In the genomic region with DNA sequence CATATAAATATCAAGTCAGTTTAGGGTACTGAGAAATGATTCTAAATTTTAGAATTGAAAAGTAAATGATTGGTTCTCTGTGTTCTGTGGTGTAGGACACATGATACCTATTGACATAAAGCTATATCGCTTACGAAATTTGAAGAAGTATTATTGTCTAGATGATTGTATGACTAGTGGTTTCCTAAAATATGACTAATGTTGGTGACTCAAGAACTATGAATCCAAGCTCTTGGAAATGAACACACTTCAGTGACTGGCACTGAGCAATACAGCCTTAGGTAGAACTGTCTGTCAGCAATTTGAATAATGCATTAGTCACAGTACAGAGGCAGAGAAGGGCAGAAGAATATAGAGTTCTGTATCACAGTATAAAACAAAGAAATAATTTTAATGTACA, we compare ENCODE assay signal across 28 mouse cellular contexts.
A peak's percentile ranks its signal among the peaks of the same experiment; 100 is the strongest.
DNase-seq lines count a peak whose midpoint lies in the region; TF ChIP-seq lines count a peak whose summit lies in the region.
"Had no signal": no experiment of that assay in that cellular context is flagged by ENCODE, and none has a peak within 500 bp of the region (broad histone marks: within the 10 kb centered on the region; RNA-seq: fewer than 3 reads in every experiment).

No protein-coding gene starts in this region.

- peak; percentile 90 for DNase-seq in 3T3-L1 (ENCODE audit: low read depth, low spot score)
- DNase-seq in brain, adult 2 months (ENCODE audit: low read depth, low spot score): peak; percentile 32
- no peak for DNase-seq in hindbrain, embryonic 10.5 days (ENCODE audit: low spot score)
- DNase-seq in gastrocnemius, postnatal 4 days (ENCODE audit: low spot score in 2 of 2): no peak
- no peak for DNase-seq in MN1 (ENCODE audit: low spot score)
- no peak for DNase-seq in layer of hippocampus, postnatal 25 days (ENCODE audit: extremely low spot score in 1 of 2, low spot score in 1 of 2)
- DNase-seq: adrenal gland, adult 8-10 months; adrenal gland, postnatal 14 days; adrenal gland, postnatal 36 days; B cell, adult 2 months; cerebellum, adult 11 months; cerebellum, adult 18-20 months; cerebellum, adult 8-10 months; cerebellum, adult 9-11 months; cerebellum, postnatal 14 days; cerebellum, postnatal 36 days; embryo, embryonic 11 days; forebrain, postnatal 0 days had no signal

- no peaks in the 10 kb centered on the region for H3K27me3 ChIP-seq in C2C12 (ENCODE audit: control insufficient read depth, insufficient read depth, insufficient read length)
- H3K27me3 ChIP-seq in myocyte (ENCODE audit: control insufficient read depth, insufficient read depth, insufficient read length): no peaks in the 10 kb centered on the region
- no peaks in the 10 kb centered on the region for H3K27me3 ChIP-seq in hindbrain, embryonic 10.5 days (ENCODE audit: insufficient read depth, poor library complexity, severe bottlenecking)
- H3K27me3 ChIP-seq: CH12.LX; embryonic facial prominence, embryonic 13.5 days; embryonic facial prominence, embryonic 15.5 days; forebrain, embryonic 13.5 days; forebrain, embryonic 15.5 days; Patski had no signal

- no peak overlapping the region for H3K4me3 ChIP-seq in C2C12 (ENCODE audit: insufficient read depth, poor library complexity, severe bottlenecking)
- no peak overlapping the region for H3K4me3 ChIP-seq in myocyte
- no peak overlapping the region for H3K4me3 ChIP-seq in hindbrain, embryonic 10.5 days
- H3K4me3 ChIP-seq: embryonic facial prominence, embryonic 13.5 days; embryonic facial prominence, embryonic 15.5 days; erythroblast, embryonic 14.5 days; forebrain, embryonic 13.5 days; forebrain, embryonic 15.5 days had no signal

- H3K27ac ChIP-seq in hindbrain, embryonic 10.5 days: no peak overlapping the region
- H3K27ac ChIP-seq: embryonic facial prominence, embryonic 13.5 days; embryonic facial prominence, embryonic 15.5 days; forebrain, embryonic 13.5 days; forebrain, embryonic 15.5 days had no signal

- H3ac ChIP-seq in C2C12 (ENCODE audit: control insufficient read depth, insufficient read length, low read depth): no peak overlapping the region
- no peak overlapping the region for H3ac ChIP-seq in myocyte (ENCODE audit: control insufficient read depth, insufficient read length)

- TF ChIP-seq CTCF in C2C12 (IDR thresholded peaks at IDR 0.05; ENCODE audit: control insufficient read depth, insufficient read depth, insufficient read length): no peak

- no peaks in the 10 kb centered on the region for H3K79me2 ChIP-seq in C2C12 (ENCODE audit: control insufficient read depth, insufficient read depth)
- no peaks in the 10 kb centered on the region for H3K79me2 ChIP-seq in myocyte (ENCODE audit: control insufficient read depth, insufficient read depth)

- H3K79me3 ChIP-seq in C2C12 (ENCODE audit: low read depth): no peaks in the 10 kb centered on the region

- H3K36me3 ChIP-seq in C2C12 (ENCODE audit: control insufficient read depth, insufficient read depth) (no peaks in the 10 kb centered on the region), myocyte (ENCODE audit: control insufficient read depth, insufficient read depth) (no peaks in the 10 kb centered on the region)
- H3K36me3 ChIP-seq in hindbrain, embryonic 10.5 days: no peaks in the 10 kb centered on the region
- H3K36me3 ChIP-seq: embryonic facial prominence, embryonic 13.5 days; embryonic facial prominence, embryonic 15.5 days; forebrain, embryonic 15.5 days; G1E had no signal

- no peak for TF ChIP-seq POLR2A in myocyte (IDR thresholded peaks at IDR 0.05; ENCODE audit: insufficient read length, low read depth)

- no peaks in the 10 kb centered on the region for H3K9me3 ChIP-seq in hindbrain, embryonic 10.5 days
- H3K9me3 ChIP-seq: embryonic facial prominence, embryonic 13.5 days; embryonic facial prominence, embryonic 15.5 days; forebrain, embryonic 13.5 days; forebrain, embryonic 15.5 days; G1E had no signal

- WGBS in hindbrain, embryonic 10.5 days: 93% methylated on average over 2 of the region's 2 CpGs

- H3K4me1 ChIP-seq in hindbrain, embryonic 10.5 days (replicated peaks): no peaks in the 10 kb centered on the region
- H3K4me1 ChIP-seq: embryonic facial prominence, embryonic 13.5 days; embryonic facial prominence, embryonic 15.5 days; forebrain, embryonic 13.5 days; forebrain, embryonic 15.5 days had no signal

- no peak overlapping the region for H3K4me2 ChIP-seq in myocyte (ENCODE audit: low read depth)
- H3K4me2 ChIP-seq: embryonic facial prominence, embryonic 13.5 days; embryonic facial prominence, embryonic 15.5 days; forebrain, embryonic 13.5 days; forebrain, embryonic 15.5 days had no signal

TF ChIP-seq in C2C12, 6 proteins besides CTCF, POLR2A, EP300 and RAD21:
- TF ChIP-seq MYOD1 (IDR thresholded peaks at IDR 0.05; ENCODE audit: control insufficient read depth, insufficient read length, low read depth) (no peak), CEBPB (IDR thresholded peaks at IDR 0.05; ENCODE audit: low read depth) (peak; percentile 76), MYOG (IDR thresholded peaks at IDR 0.05; ENCODE audit: control insufficient read depth, extremely low read depth, insufficient read length) (no peak), MAX (IDR thresholded peaks at IDR 0.05) (no peak), FOSL1 (IDR thresholded peaks at IDR 0.05; ENCODE audit: insufficient read depth, low read length, poor library complexity, severe bottlenecking) (peak; percentile 91), USF1 (IDR thresholded peaks at IDR 0.05; ENCODE audit: low read depth) (peak; percentile 29)

TF ChIP-seq in myocyte, 11 proteins besides CTCF, POLR2A, EP300 and RAD21:
- TF ChIP-seq MYOD1 (IDR thresholded peaks at IDR 0.05; ENCODE audit: control insufficient read depth in 1 of 3, insufficient read length in 2 of 3, low read depth in 2 of 3): no peak
- TF ChIP-seq TCF12 (IDR thresholded peaks at IDR 0.05; ENCODE audit: insufficient read depth, poor library complexity, severe bottlenecking): no peak
- peak; percentile 58; the same call in 1 of the 2 replicates for TF ChIP-seq CEBPB (IDR thresholded peaks at IDR 0.05; ENCODE audit: insufficient read depth, poor library complexity, severe bottlenecking)
- TF ChIP-seq MYOG (IDR thresholded peaks at IDR 0.05; ENCODE audit: control insufficient read depth in 1 of 3, insufficient read depth in 1 of 3, insufficient read length in 2 of 3, low read depth in 2 of 3): no peak
- TF ChIP-seq USF1 (IDR thresholded peaks at IDR 0.05; ENCODE audit: low read depth): no peak
- no peak for TF ChIP-seq MAX (IDR thresholded peaks at IDR 0.05; ENCODE audit: low read depth)
- no peak for TF ChIP-seq TCF3 (IDR thresholded peaks at IDR 0.05; ENCODE audit: insufficient read length, low read depth)

Comparison
In these comparisons a context has a peak if more than half of its experiments do, and no peak if none do; other contexts are left out.
1. DNase-seq: peak in 3T3-L1 (single experiment) and brain, adult 2 months (single experiment); none in hindbrain, embryonic 10.5 days (single experiment), gastrocnemius, postnatal 4 days (0 of 2), MN1 (single experiment) and layer of hippocampus, postnatal 25 days (0 of 2).